Mouse (Mus musculus): Measurements from ENCODE around the gene Gpr63.

DNA sequence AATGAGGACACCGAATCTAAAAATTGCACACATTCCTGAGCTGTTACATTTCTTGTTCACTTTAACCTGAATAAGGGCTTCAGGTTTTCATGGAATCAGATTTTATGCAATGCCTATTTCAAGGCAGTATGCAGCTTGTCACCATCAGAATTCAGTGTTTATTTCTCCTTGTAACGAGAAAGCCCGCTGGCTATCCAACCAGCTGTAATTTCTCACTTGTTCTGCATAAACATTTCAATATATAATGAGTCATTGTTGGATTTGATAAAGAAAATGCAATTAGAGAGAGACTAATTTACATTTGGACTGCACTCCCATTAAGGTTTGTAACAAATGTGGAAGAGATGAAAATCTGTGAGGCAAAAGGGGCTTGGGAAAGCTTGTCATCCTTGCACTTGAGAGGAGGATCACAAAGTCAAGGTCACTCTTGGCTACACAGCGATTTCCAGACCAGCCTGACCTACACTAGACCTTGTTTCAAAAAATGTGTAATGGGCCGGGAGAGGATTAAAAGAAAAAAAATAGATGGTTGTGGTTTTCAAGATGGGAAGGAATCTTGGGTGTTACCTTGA, 46.1 kb upstream of the Gpr63 start:
- no peak for TF ChIP-seq POLR2A (IDR thresholded peaks at IDR 0.05; ENCODE audit: insufficient read length, low read depth)
- no peak for TF ChIP-seq POLR2AphosphoS2 (IDR thresholded peaks at IDR 0.05; ENCODE audit: insufficient read length, low read depth)
- TF ChIP-seq CEBPB (IDR thresholded peaks at IDR 0.05; ENCODE audit: insufficient read depth, poor library complexity, severe bottlenecking): no peak

All from myocyte (in vitro differentiated cells).